ENCODE assay signal across 8 mouse cellular contexts in the genomic region with DNA sequence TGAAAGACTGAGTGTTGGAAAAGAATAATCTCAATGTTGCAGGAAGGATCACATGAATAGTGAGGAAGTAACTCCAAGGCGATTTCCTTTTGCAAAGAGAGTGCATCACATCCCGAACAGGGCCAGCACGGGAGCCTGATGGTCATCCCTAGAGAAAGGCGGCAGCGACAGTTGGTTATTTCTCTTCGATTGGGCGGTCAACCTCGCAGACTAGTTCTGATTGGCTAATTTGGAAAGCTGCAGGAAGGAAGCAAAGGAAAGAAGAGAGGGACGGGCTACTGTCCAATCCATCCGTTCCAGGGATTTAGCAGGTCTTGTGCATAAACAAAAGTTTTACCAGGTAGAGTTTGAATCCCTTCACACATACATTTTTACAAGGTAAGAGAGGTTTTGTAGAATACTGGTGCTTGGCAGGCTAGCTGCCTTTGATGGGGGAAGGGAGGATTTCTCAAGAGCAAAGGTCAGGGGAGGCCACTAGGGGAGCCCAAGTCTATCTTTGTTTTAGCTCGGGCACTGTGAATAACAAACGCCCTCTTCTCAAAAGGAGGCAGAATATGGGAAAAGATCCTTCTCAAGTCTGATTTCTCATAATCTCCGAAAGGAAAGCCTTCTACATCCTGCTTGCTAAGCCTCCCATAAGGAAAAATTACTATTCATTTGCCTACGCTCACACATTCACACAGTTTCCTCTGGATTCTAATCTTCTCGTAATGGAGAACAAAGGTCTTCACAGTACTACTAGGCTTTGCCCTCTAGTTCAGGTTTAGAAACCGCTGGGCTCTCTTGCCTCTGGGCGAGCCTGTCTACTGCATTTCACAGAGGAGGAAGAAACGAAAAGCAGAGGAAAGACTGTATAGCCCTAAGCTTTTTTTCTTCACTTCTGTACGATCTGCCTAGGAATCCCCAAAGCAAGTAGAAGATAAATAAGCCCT.
A peak's percentile ranks its signal among the peaks of the same experiment; 100 is the strongest.
DNase-seq lines count a peak whose midpoint lies in the region; ATAC-seq lines count a peak whose summit lies in the region.

No protein-coding gene starts in this region.

- no peaks in the 10 kb centered on the region for H3K27me3 ChIP-seq in liver, embryonic 12.5 days (replicated peaks)
- H3K27me3 ChIP-seq in intestine, embryonic 14.5 days (replicated peaks; ENCODE audit: control insufficient read depth, insufficient read depth, low read length) = no peaks in the 10 kb centered on the region
- no peaks in the 10 kb centered on the region for H3K27me3 ChIP-seq in midbrain, embryonic 16.5 days (ENCODE audit: control insufficient read depth, insufficient read depth, low read depth, low read length)
- H3K27me3 ChIP-seq in stomach, embryonic 16.5 days (ENCODE audit: control insufficient read depth, insufficient read depth, low read length) = no peaks in the 10 kb centered on the region

- H3K36me3 ChIP-seq in liver, embryonic 12.5 days = no peaks in the 10 kb centered on the region
- no peaks in the 10 kb centered on the region for H3K36me3 ChIP-seq in intestine, embryonic 14.5 days (ENCODE audit: control insufficient read depth, insufficient read depth, low read length)
- H3K36me3 ChIP-seq in midbrain, embryonic 16.5 days (ENCODE audit: control insufficient read depth, insufficient read depth, low read length) = no peaks in the 10 kb centered on the region
- no peaks in the 10 kb centered on the region for H3K36me3 ChIP-seq in stomach, embryonic 16.5 days (ENCODE audit: control insufficient read depth, insufficient read depth, low read length)

- H3K4me3 ChIP-seq in liver, embryonic 12.5 days = no peak overlapping the region
- no peak overlapping the region for H3K4me3 ChIP-seq in intestine, embryonic 14.5 days (ENCODE audit: low read depth, low read length)
- H3K4me3 ChIP-seq in midbrain, embryonic 16.5 days (ENCODE audit: low read depth, low read length) = peak overlapping the region; percentile 21; the same call in 1 of the 2 replicates
- H3K4me3 ChIP-seq in stomach, embryonic 16.5 days (replicated peaks; ENCODE audit: low read length) = no peak overlapping the region

- no peak overlapping the region for H3K9ac ChIP-seq in liver, embryonic 12.5 days
- H3K9ac ChIP-seq in intestine, embryonic 14.5 days (ENCODE audit: low read length) = no peak overlapping the region
- peak overlapping the region; percentile 40; the same call in 1 of the 2 replicates for H3K9ac ChIP-seq in midbrain, embryonic 16.5 days (ENCODE audit: low read depth, low read length)
- H3K9ac ChIP-seq in stomach, embryonic 16.5 days (ENCODE audit: low read length) = no peak overlapping the region

- 54% methylated on average over 19 of the region's 19 CpGs for WGBS in liver, embryonic 12.5 days (ENCODE audit: insufficient replicate concordance)
- WGBS in intestine, embryonic 14.5 days = 58% methylated on average over 19 of the region's 19 CpGs
- 8% methylated on average over 19 of the region's 19 CpGs for WGBS in midbrain, embryonic 16.5 days
- 65% methylated on average over 19 of the region's 19 CpGs for WGBS in stomach, embryonic 16.5 days

- intact Hi-C loops in gastrocnemius, postnatal 14 days (cut with DNase I; ENCODE audit: low total_unique reads) = no loop called here
- intact Hi-C loops in left cerebral cortex, postnatal 25 days (cut with DNase I) = loop anchor here (5.0 kb wide), 1 partner anchor 280 kb away; the partner anchor contains the start of gene Trim24

- DNase-seq in liver = peak; percentile 38
- peak; percentile 44 to 68 for DNase-seq in cerebellum, postnatal 25 days
- peak; percentile 25 for DNase-seq in gastrocnemius, postnatal 14 days
- peak; percentile 57 for DNase-seq in intestine, embryonic 14.5 days (ENCODE audit: low spot score)
- DNase-seq in left cerebral cortex, postnatal 25 days (ENCODE audit: low spot score in 2 of 2) = peak; percentile 34 to 51

- H3K4me2 ChIP-seq in liver, embryonic 12.5 days = no peak overlapping the region
- H3K4me2 ChIP-seq in intestine, embryonic 14.5 days (ENCODE audit: low read length) = no peak overlapping the region
- H3K4me2 ChIP-seq in midbrain, embryonic 16.5 days (ENCODE audit: low read length) = peak overlapping the region; percentile 46
- no peak overlapping the region for H3K4me2 ChIP-seq in stomach, embryonic 16.5 days (ENCODE audit: low read depth, low read length)

- no peak overlapping the region for H3K27ac ChIP-seq in liver, embryonic 12.5 days
- no peak overlapping the region for H3K27ac ChIP-seq in intestine, embryonic 14.5 days (ENCODE audit: low read depth)
- peak overlapping the region; percentile 88 for H3K27ac ChIP-seq in midbrain, embryonic 16.5 days (ENCODE audit: low read length)
- H3K27ac ChIP-seq in stomach, embryonic 16.5 days (ENCODE audit: low read length) = peak overlapping the region; percentile 25; the same call in 1 of the 2 replicates

- no peaks in the 10 kb centered on the region for H3K9me3 ChIP-seq in liver, embryonic 12.5 days (replicated peaks)
- H3K9me3 ChIP-seq in intestine, embryonic 14.5 days (ENCODE audit: control insufficient read depth, low read length) = no peaks in the 10 kb centered on the region
- H3K9me3 ChIP-seq in midbrain, embryonic 16.5 days (replicated peaks; ENCODE audit: control insufficient read depth, low read length, poor library complexity, severe bottlenecking) = no peaks in the 10 kb centered on the region
- H3K9me3 ChIP-seq in stomach, embryonic 16.5 days (replicated peaks; ENCODE audit: control insufficient read depth, low read length) = no peaks in the 10 kb centered on the region

- no peak for ATAC-seq in liver, embryonic 12.5 days
- ATAC-seq in intestine, embryonic 14.5 days (replicated peaks; ENCODE audit: low FRiP score, low TSS enrichment, low read depth) = no peak
- peak; percentile 59 for ATAC-seq in midbrain, embryonic 16.5 days
- ATAC-seq in stomach, embryonic 16.5 days (ENCODE audit: insufficient read depth, low FRiP score) = peak; percentile 37; the same call in 1 of the 2 replicates

- 0 out of 2 replicates have a peak, but pooled peaks cover 5% of the 10 kb centered on the region for H3K4me1 ChIP-seq in liver, embryonic 12.5 days
- H3K4me1 ChIP-seq in intestine, embryonic 14.5 days (replicated peaks; ENCODE audit: control insufficient read depth, insufficient read depth, low read length) = no peaks in the 10 kb centered on the region; the same call in 1 of the 2 replicates
- peaks cover 26% of the 10 kb centered on the region for H3K4me1 ChIP-seq in midbrain, embryonic 16.5 days (ENCODE audit: control insufficient read depth, insufficient read depth, low read length)
- H3K4me1 ChIP-seq in stomach, embryonic 16.5 days (ENCODE audit: control insufficient read depth, insufficient read depth, low read length) = peaks cover 3% of the 10 kb centered on the region; the same call in 1 of the 2 replicates

Comparison
In these comparisons a context has a peak if more than half of its experiments do, and no peak if none do; other contexts are left out.
1. ATAC-seq: peak in midbrain, embryonic 16.5 days (single experiment) and stomach, embryonic 16.5 days (single experiment); none in liver, embryonic 12.5 days (single experiment) and intestine, embryonic 14.5 days (single experiment).
2. H3K27ac ChIP-seq: peak in midbrain, embryonic 16.5 days (single experiment) and stomach, embryonic 16.5 days (single experiment); none in liver, embryonic 12.5 days (single experiment) and intestine, embryonic 14.5 days (single experiment).
3. Peak in every context shown above with its lines, with median percentiles within 50 percentile points of each other: DNase-seq.